Comparison of ENCODE assay signal across 16 mouse cellular contexts in genomic region chr16:10474956-10475355, GRCm38 (mm10).
"Had no signal": no experiment of that assay in that cellular context is flagged by ENCODE, and none has a peak within 500 bp of the region (broad histone marks: within the 10 kb centered on the region; RNA-seq: fewer than 3 reads in every experiment).

No protein-coding gene starts in this region.

- ATAC-seq: intestine, embryonic 16.5 days; liver, postnatal 0 days had no signal

- H3K4me2 ChIP-seq: limb, embryonic 12.5 days; limb, embryonic 15.5 days; liver, embryonic 11.5 days; midbrain, embryonic 11.5 days had no signal

- H3K4me1 ChIP-seq: limb, embryonic 12.5 days; limb, embryonic 15.5 days had no signal

- DNase-seq: kidney, adult 2 months; kidney, postnatal 36 days; layer of hippocampus, postnatal 36 days; left cerebral cortex, postnatal 4 days; liver, postnatal 0 days; midbrain, embryonic 14.5 days; thymus, adult 18-20 months; thymus, postnatal 36 days had no signal

- H3K4me3 ChIP-seq: left cerebral cortex, adult 2 months; limb, embryonic 12.5 days; limb, embryonic 15.5 days had no signal

- H3K27ac ChIP-seq: kidney, postnatal 0 days; left cerebral cortex, adult 2 months; limb, embryonic 12.5 days; limb, embryonic 15.5 days; liver, embryonic 14.5 days had no signal

- H3K36me3 ChIP-seq: limb, embryonic 12.5 days; limb, embryonic 15.5 days had no signal

- H3K27me3 ChIP-seq: limb, embryonic 12.5 days; limb, embryonic 15.5 days had no signal

- H3K9ac ChIP-seq: limb, embryonic 12.5 days; limb, embryonic 15.5 days; liver, embryonic 14.5 days; liver, postnatal 0 days had no signal

- H3K9me3 ChIP-seq: limb, embryonic 12.5 days; limb, embryonic 15.5 days had no signal
